24 mouse cellular contexts compared by ENCODE assay signal in the genomic region with DNA sequence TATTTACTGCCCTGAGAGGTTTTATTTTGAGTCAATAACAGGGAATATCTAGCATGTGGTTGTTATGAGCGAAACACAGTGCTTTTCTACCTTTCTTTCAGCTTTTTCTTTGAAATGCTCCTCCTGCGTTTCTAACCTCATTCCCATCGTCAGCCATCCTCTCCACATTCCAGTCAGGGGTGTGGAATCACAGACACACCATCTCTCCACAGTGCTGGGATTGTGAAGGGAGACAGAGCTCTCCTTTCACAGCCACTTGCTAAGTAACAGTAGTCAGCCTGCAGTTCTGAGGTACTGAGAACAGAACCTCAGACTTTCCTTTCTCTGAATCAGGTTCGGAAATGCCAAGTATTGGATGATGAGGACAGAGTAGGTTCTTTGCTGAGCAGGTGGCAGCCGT. TPM values are rescaled to one million over a fixed set of nuclear protein-coding genes. Genes with fewer than 3 reads are reported as not detected.
A peak's percentile ranks its signal among the peaks of the same experiment; 100 is the strongest.
DNase-seq lines count a peak whose midpoint lies in the region; ATAC-seq lines count a peak whose summit lies in the region.
"Had no signal": no experiment of that assay in that cellular context is flagged by ENCODE, and none has a peak within 500 bp of the region (broad histone marks: within the 10 kb centered on the region; RNA-seq: fewer than 3 reads in every experiment).

No protein-coding gene starts in this region.

- H3K27ac ChIP-seq in lung, embryonic 16.5 days (ENCODE audit: low read length) = no peak overlapping the region
- H3K27ac ChIP-seq in liver, embryonic 12.5 days = no peak overlapping the region
- H3K27ac ChIP-seq in forebrain, embryonic 13.5 days = no peak overlapping the region

- no peaks in the 10 kb centered on the region for H3K36me3 ChIP-seq in lung, embryonic 16.5 days (ENCODE audit: control insufficient read depth, insufficient read depth, low read length)
- H3K36me3 ChIP-seq in liver, embryonic 12.5 days = no peaks in the 10 kb centered on the region
- H3K36me3 ChIP-seq in forebrain, embryonic 13.5 days (ENCODE audit: poor library complexity, severe bottlenecking) = no peaks in the 10 kb centered on the region
- H3K36me3 ChIP-seq: G1E had no signal

- ATAC-seq in lung, embryonic 16.5 days (ENCODE audit: low read depth) = 0 out of 2 replicates have a peak, but pooled peaks have one; percentile 56
- ATAC-seq in liver, embryonic 12.5 days = no peak
- ATAC-seq in forebrain, embryonic 13.5 days = no peak
- ATAC-seq: activated CD4-positive, CD25-positive, alpha-beta regulatory T cell, adult 4 months; CD4-positive, CD25-positive, alpha-beta regulatory T cell, adult 4 months; Patski had no signal

- no peak overlapping the region for H3K4me2 ChIP-seq in lung, embryonic 16.5 days (ENCODE audit: low read depth, low read length)
- no peak overlapping the region for H3K4me2 ChIP-seq in liver, embryonic 12.5 days
- no peak overlapping the region for H3K4me2 ChIP-seq in forebrain, embryonic 13.5 days

- no peaks in the 10 kb centered on the region for H3K4me1 ChIP-seq in lung, embryonic 16.5 days (replicated peaks; ENCODE audit: control insufficient read depth, insufficient read depth, low read length)
- H3K4me1 ChIP-seq in liver, embryonic 12.5 days = no peaks in the 10 kb centered on the region
- no peaks in the 10 kb centered on the region for H3K4me1 ChIP-seq in forebrain, embryonic 13.5 days

- H3K4me3 ChIP-seq in lung, embryonic 16.5 days (ENCODE audit: low read length) = no peak overlapping the region
- H3K4me3 ChIP-seq in liver, embryonic 12.5 days = no peak overlapping the region
- no peak overlapping the region for H3K4me3 ChIP-seq in forebrain, embryonic 13.5 days

- no peak overlapping the region for H3K9ac ChIP-seq in lung, embryonic 16.5 days (ENCODE audit: low read length)
- H3K9ac ChIP-seq in liver, embryonic 12.5 days = no peak overlapping the region
- H3K9ac ChIP-seq in forebrain, embryonic 13.5 days = no peak overlapping the region

- no peak for DNase-seq in lung, adult 18-20 months
- DNase-seq in ES-CJ7 (ENCODE audit: low read depth, low spot score) (peak; percentile 14), R1 (ENCODE audit: low read depth, low spot score) (peak; percentile 64), ZHBTc4 (ENCODE audit: low read depth, low spot score) (peak; percentile 57)
- DNase-seq in kidney, postnatal 36 days = no peak
- DNase-seq: adrenal gland, adult 2 months; adrenal gland, adult 8-10 months; adrenal gland, postnatal 10 days; adrenal gland, postnatal 14 days; adrenal gland, postnatal 25 days; adrenal gland, postnatal 36 days; B cell, adult 2 months; cerebellum, adult 11 months; cerebellum, adult 11-12 months; cerebellum, adult 18-20 months; cerebellum, adult 2 months; cerebellum, adult 8-10 months had no signal

- H3K27me3 ChIP-seq in lung, embryonic 16.5 days (ENCODE audit: control insufficient read depth, insufficient read depth, low read depth, low read length) = no peaks in the 10 kb centered on the region
- no peaks in the 10 kb centered on the region for H3K27me3 ChIP-seq in liver, embryonic 12.5 days (replicated peaks)
- H3K27me3 ChIP-seq in forebrain, embryonic 13.5 days = no peaks in the 10 kb centered on the region
- H3K27me3 ChIP-seq: Patski had no signal

- H3K9me3 ChIP-seq in lung, embryonic 16.5 days (ENCODE audit: control insufficient read depth, low read length) = no peaks in the 10 kb centered on the region
- H3K9me3 ChIP-seq in liver, embryonic 12.5 days (replicated peaks) = no peaks in the 10 kb centered on the region
- no peaks in the 10 kb centered on the region for H3K9me3 ChIP-seq in forebrain, embryonic 13.5 days (replicated peaks)
- H3K9me3 ChIP-seq: G1E had no signal

- WGBS in lung, embryonic 16.5 days = 55% methylated on average over 5 of the region's 5 CpGs
- WGBS in liver, embryonic 12.5 days (ENCODE audit: insufficient replicate concordance) = 58% methylated on average over 5 of the region's 5 CpGs
- WGBS in forebrain, embryonic 13.5 days = 86% methylated on average over 5 of the region's 5 CpGs

RNA-seq across cellular contexts. Expression of a gene that starts 14.1 kb away (rescaled TPM):
- polyA plus RNA-seq in lung, embryonic 16.5 days (2015; fragmentation: Nextera tagmentation; extraction: Ambion mirVana) = 6.2 and 7.0 TPM in 2 replicates
- 4.7 and 6.1 TPM in 2 replicates for polyA plus RNA-seq in liver, embryonic 12.5 days (2016; fragmentation: Nextera tagmentation; extraction: Ambion mirVana)
- polyA plus RNA-seq in forebrain, embryonic 13.5 days (2015; fragmentation: Nextera tagmentation; extraction: Ambion mirVana) = 5.4 and 6.1 TPM in 2 replicates

Comparison
In these comparisons a context has a peak if more than half of its experiments do, and no peak if none do; other contexts are left out.
1. DNase-seq: peak in ES-CJ7 (single experiment), R1 (single experiment) and ZHBTc4 (single experiment); none in lung, adult 18-20 months (0 of 2) and kidney, postnatal 36 days (0 of 2).